In the genomic region with DNA sequence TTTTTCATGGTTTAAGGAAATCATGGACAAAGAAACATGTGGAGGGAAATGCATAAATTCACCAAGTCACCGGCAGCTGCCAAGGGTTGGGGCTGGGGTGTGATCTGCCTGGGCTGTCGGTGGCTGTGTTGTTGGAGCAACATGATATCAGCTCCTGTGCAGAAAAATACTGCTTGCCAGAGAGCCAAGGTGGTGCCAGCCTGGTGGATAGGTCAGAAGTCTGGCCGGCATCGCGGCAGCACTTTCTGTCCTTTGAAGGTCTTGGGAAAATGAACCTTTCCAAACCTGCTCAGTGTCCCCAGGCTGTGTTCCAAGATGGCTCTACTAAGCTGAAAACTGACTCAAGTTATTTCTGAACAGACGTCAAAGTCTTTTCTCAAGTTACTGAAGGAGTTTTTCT, we compare ENCODE assay signal across 21 mouse cellular contexts. TPM values are rescaled to one million over a fixed set of nuclear protein-coding genes. Genes with fewer than 3 reads are reported as not detected.
DNase-seq lines count a peak whose midpoint lies in the region; ATAC-seq and TF ChIP-seq lines count a peak whose summit lies in the region.
"Had no signal": no experiment of that assay in that cellular context is flagged by ENCODE, and none has a peak within 500 bp of the region (broad histone marks: within the 10 kb centered on the region; RNA-seq: fewer than 3 reads in every experiment).

No protein-coding gene starts in this region.

- 45% methylated on average over 6 of the region's 6 CpGs for WGBS in kidney, adult 2 months
- WGBS in kidney, embryonic 15.5 days, result 48% methylated on average over 6 of the region's 6 CpGs

- no peaks in the 10 kb centered on the region for H3K9me3 ChIP-seq in kidney, embryonic 15.5 days (replicated peaks)
- H3K9me3 ChIP-seq: embryonic facial prominence, embryonic 15.5 days; forebrain, embryonic 15.5 days; neural tube, embryonic 15.5 days had no signal

- H3K4me1 ChIP-seq in kidney, adult 2 months (ENCODE audit: control insufficient read depth, insufficient read depth, low read length), result no peaks in the 10 kb centered on the region
- 0 out of 2 replicates have a peak, but pooled peaks cover 5% of the 10 kb centered on the region for H3K4me1 ChIP-seq in kidney, embryonic 15.5 days

- TF ChIP-seq POLR2A in kidney, adult 2 months (IDR thresholded peaks at IDR 0.05; ENCODE audit: low read depth, low read length), result no peak

- TF ChIP-seq CTCF in kidney, adult 2 months (conservative IDR thresholded peaks at IDR 0.05; ENCODE audit: insufficient read depth, insufficient read length, low read depth, low read length), result no peak

- peak; percentile 21 to 28 for DNase-seq in cerebellum, adult 18-20 months
- no peak for DNase-seq in cerebellum, postnatal 4 days (ENCODE audit: low spot score in 2 of 2)
- peak; percentile 24 for DNase-seq in kidney, adult 2 months
- DNase-seq in adrenal gland, postnatal 25 days, result peak; percentile 49
- DNase-seq in gastrocnemius, postnatal 25 days, result peak; percentile 87
- DNase-seq: kidney, postnatal 4 days; layer of hippocampus, postnatal 36 days; left cerebral cortex, postnatal 4 days; lung, postnatal 4 days; right cerebral cortex, adult 18-20 months had no signal

- H3K36me3 ChIP-seq in kidney, adult 2 months (ENCODE audit: control insufficient read depth, insufficient read depth, low read length), result no peaks in the 10 kb centered on the region
- H3K36me3 ChIP-seq in kidney, embryonic 15.5 days, result peaks cover 14% of the 10 kb centered on the region
- H3K36me3 ChIP-seq: forebrain, embryonic 15.5 days had no signal

- H3K4me2 ChIP-seq in kidney, embryonic 15.5 days, result no peak overlapping the region
- H3K4me2 ChIP-seq: embryonic facial prominence, embryonic 15.5 days; forebrain, embryonic 15.5 days; hindbrain, embryonic 14.5 days; neural tube, embryonic 15.5 days had no signal

- no peak for ATAC-seq in kidney, embryonic 15.5 days (replicated peaks; ENCODE audit: low FRiP score)
- no peak for ATAC-seq in megakaryocyte, adult 5-6 weeks (ENCODE audit: poor library complexity, severe bottlenecking)
- no peak for ATAC-seq in CD4-positive, CD25-positive, alpha-beta regulatory T cell, adult 4 months
- ATAC-seq: forebrain, embryonic 15.5 days; intestine, postnatal 0 days had no signal

- no peak overlapping the region for H3K27ac ChIP-seq in kidney, adult 2 months (ENCODE audit: insufficient read depth, low read depth, low read length)
- no peak overlapping the region for H3K27ac ChIP-seq in kidney, embryonic 15.5 days
- H3K27ac ChIP-seq: forebrain, embryonic 15.5 days; hindbrain, embryonic 14.5 days; neural tube, embryonic 15.5 days had no signal

- no peak overlapping the region for H3K9ac ChIP-seq in kidney, embryonic 15.5 days
- H3K9ac ChIP-seq: embryonic facial prominence, embryonic 15.5 days; forebrain, embryonic 15.5 days; hindbrain, embryonic 14.5 days; neural tube, embryonic 15.5 days had no signal

- no peak overlapping the region for H3K4me3 ChIP-seq in kidney, adult 2 months (ENCODE audit: insufficient read depth, low read depth, low read length)
- no peak overlapping the region for H3K4me3 ChIP-seq in kidney, embryonic 15.5 days (replicated peaks)
- H3K4me3 ChIP-seq: embryonic facial prominence, embryonic 15.5 days; forebrain, embryonic 15.5 days; neural tube, embryonic 15.5 days had no signal

- H3K27me3 ChIP-seq in kidney, adult 2 months (replicated peaks; ENCODE audit: control insufficient read depth, insufficient read depth, low read length), result no peaks in the 10 kb centered on the region
- no peaks in the 10 kb centered on the region for H3K27me3 ChIP-seq in kidney, embryonic 15.5 days
- H3K27me3 ChIP-seq: embryonic facial prominence, embryonic 15.5 days; forebrain, embryonic 15.5 days; neural tube, embryonic 15.5 days had no signal

RNA-seq across cellular contexts. Expression of a gene that starts 44.2 kb away (rescaled TPM):
- polyA plus RNA-seq in kidney, adult 2 months (2012; rRNA removed), result 0.23 and 0.53 TPM in 2 replicates
- 0.40 and 0.74 TPM in 2 replicates for polyA plus RNA-seq in kidney, embryonic 15.5 days (2015; fragmentation: Nextera tagmentation; extraction: Ambion mirVana)
- 1.4 and 1.6 TPM in 2 replicates for total RNA-seq in adrenal gland, postnatal 25 days (2021)
- total RNA-seq in gastrocnemius, postnatal 25 days (2021), result not detected
- not detected in 2 replicates for total RNA-seq in megakaryocyte, adult 5-6 weeks (2015)
- not detected in 2 replicates for total RNA-seq in megakaryocyte, adult 5-6 weeks (2017)
- not detected for polyA plus RNA-seq in CD4-positive, CD25-positive, alpha-beta regulatory T cell, adult 4 months (2017; shearing (Covaris generic))
- total RNA-seq: monocyte, adult 5-6 weeks had no signal
- polyA plus RNA-seq: gonadal fat pad, adult 2 months; liver, embryonic 16.5 days had no signal

Comparison
In these comparisons a context has a peak if more than half of its experiments do, and no peak if none do; other contexts are left out.
1. DNase-seq: peak in cerebellum, adult 18-20 months (2 of 2), kidney, adult 2 months (single experiment), adrenal gland, postnatal 25 days (single experiment) and gastrocnemius, postnatal 25 days (single experiment); none in cerebellum, postnatal 4 days (0 of 2).